Mouse (Mus musculus): ENCODE data around the gene Fam129c.

The Fam129c gene

DNA sequence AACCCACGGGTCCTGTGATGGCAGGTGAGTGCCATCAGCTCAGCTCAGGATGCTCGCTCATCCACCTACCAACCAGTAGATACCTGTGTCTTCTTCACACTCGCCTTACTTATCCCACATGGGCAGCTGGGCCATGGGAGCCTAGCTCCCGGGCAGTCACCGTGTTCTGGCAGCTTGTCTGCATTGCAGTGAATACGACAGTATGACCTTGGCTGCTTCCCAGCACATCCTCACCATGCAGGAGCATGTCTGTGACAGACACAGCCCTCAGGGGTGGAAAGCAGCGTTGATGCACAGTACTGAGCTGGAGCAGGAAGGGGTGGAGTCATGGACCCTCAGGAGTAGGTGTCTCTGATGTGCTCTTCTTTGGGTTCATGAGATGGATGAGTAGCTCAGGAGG lies 23.0 kb upstream of the Fam129c start:
- DNase-seq (ENCODE audit: low spot score in 2 of 2), result no peak

DNA sequence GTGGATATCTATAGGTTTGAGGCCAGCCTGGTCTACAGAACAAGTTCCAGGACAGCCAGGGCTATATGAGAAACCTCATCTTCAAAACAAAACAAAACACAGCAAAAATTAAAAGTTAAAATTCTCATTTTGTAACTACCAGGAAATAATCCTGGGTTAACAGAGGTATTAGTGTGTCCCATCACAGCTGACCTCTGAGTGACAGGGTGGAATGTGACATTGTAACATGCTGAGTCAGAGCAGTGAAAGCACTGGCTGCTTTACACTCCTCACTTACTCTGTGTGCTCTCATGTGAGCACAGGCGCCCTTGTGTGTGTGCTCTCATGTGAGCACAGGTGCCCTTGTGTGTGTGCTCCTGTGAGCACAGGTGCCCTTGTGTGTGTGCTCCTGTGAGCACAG lies 22.4 kb upstream of the Fam129c start:
- no peak for DNase-seq (ENCODE audit: low spot score in 2 of 2)

DNA sequence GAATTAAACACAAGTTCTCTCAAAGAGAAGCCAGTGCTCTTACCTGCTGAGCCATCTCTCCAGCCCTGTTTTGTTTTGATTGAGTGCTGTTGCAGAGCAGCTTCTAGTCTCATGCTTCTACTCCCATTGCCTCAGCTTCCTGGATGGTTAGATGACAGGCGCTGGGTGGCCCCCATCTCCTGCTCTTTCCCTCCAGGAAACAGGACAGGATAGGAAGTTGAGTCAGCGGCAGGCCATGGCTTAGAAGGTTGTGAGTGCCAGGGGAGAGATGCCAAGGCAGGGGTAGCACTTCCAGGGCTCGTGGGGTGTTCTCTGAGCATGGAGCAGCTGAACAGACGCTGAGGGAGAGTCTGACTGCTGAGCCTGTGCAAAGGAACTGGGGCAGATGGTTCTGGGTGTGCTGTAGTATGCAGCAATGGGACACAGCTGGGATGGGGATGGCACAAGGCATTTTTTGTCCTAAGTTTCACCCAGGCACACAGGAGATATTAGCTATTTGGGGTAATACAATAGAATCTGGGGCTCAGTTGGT lies 19.5 kb upstream of the Fam129c start:
- no peak for DNase-seq (ENCODE audit: low spot score in 2 of 2)

DNA sequence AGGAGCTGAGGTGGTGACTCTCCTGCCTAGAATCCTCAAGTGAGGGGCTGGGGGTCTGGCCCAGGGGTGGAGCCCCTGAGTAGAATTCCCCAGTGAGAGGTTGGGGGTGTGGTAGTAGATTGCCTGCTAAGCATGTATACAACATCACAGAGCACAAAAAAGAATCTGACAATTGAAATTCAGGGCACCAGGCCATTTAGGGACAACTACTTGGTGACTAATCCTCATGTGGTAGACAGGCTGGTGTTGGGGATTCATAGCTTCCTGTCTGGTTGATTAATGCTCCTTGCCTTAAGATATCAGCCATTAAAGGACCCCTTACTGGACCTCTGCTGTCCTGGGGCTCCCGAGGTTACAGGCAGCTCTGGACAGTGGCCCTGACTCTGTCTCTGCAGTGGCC lies 18.4 kb upstream of the Fam129c start:
- no peak for DNase-seq (ENCODE audit: low spot score in 2 of 2)

DNA sequence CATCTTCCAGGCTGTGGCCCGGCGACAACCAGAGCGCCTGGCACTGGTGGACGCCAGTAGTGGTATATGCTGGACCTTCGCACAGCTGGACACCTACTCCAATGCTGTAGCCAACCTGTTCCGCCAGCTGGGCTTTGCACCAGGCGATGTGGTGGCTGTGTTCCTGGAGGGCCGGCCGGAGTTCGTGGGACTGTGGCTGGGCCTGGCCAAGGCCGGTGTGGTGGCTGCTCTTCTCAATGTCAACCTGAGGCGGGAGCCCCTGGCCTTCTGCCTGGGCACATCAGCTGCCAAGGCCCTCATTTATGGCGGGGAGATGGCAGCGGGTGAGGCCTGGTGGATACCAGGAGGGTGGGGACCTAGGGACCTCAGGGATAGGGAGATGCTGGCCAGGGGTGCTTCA lies 18.0 kb upstream of the Fam129c start:
- no peak for DNase-seq (ENCODE audit: low spot score in 2 of 2)

DNA sequence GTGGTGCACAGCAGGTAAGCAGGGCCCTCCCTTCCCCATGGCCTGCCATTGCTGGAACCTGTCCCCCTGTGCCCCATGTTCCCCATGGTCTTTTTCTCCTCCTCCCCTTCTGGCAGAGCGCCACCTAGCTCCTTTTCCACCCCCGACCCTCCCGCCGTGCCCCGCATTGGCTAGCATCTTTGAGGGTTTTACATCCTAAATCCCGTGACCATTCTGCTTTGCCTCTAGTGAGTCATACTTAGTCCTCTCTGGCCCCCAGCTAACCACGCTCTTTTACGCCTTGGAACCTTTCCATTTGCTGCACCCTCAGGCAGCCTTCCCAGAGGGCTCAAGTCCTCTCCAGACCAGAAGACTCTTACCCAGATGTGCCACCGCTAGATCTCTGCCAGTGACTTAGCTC lies 17.2 kb upstream of the Fam129c start:
- no peak for DNase-seq (ENCODE audit: low spot score in 2 of 2)

DNA sequence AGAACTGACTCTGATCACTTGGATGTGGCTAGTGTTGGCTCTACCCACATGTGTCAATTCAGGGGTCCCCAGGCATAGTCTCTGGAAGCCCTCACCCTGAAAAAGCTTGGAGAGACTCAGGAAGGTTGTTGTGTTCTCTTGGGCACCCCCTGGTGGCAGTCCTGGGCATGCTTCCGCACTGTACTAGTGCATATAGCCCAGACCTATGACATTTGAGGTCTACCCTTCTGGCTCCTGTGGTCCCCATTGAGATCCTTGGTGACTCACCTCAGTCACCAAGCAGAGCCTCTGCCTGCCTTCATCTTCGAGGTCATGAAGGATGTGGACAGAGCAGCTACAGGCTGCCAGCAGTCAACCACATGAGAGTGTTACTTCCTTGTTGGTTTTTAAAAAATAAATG lies 10.6 kb upstream of the Fam129c start:
- peak; percentile 54 to 82 for DNase-seq (ENCODE audit: low spot score in 2 of 2)

DNA sequence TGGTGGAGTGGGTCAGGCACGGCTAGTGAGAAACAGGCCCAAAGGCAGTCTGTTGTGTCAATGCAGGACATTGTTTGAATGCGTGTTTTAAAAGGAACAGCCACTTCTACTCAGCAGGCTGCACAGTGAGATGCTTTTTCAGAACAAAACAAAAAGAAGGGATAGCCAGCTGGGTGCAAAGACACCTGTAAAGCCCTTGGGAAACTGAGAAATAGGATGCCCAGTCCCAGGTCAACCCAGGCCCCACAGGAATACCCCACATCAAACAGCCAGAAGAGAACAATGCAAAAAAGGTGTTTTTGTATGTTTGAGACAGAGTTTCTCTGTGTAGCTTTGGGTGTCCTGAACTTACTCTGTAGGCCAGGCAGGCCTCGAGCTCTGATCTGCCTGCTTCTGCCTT lies 8.7 kb upstream of the Fam129c start:
- no peak for DNase-seq (ENCODE audit: low spot score in 2 of 2)

DNA sequence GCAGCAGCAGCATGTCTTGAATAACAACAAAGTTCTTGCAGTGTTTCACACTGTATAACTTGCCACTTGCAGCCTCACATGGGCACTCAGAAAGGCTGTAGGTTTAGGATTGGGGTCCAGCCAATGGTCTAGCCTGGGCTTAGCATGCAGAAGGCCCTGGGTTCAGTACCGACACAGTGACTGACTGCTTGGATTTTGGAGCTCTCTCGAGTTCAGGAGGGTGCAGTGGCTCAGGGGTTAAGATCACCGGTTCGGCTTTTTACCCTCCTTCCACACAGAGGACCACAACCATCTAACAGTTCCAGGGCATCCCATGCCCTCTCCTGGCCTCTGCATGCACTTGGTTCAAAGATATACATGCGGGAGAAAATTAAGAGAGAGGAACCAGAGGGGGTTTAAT lies 6.4 kb upstream of the Fam129c start:
- DNase-seq (ENCODE audit: low spot score in 2 of 2), result no peak

DNA sequence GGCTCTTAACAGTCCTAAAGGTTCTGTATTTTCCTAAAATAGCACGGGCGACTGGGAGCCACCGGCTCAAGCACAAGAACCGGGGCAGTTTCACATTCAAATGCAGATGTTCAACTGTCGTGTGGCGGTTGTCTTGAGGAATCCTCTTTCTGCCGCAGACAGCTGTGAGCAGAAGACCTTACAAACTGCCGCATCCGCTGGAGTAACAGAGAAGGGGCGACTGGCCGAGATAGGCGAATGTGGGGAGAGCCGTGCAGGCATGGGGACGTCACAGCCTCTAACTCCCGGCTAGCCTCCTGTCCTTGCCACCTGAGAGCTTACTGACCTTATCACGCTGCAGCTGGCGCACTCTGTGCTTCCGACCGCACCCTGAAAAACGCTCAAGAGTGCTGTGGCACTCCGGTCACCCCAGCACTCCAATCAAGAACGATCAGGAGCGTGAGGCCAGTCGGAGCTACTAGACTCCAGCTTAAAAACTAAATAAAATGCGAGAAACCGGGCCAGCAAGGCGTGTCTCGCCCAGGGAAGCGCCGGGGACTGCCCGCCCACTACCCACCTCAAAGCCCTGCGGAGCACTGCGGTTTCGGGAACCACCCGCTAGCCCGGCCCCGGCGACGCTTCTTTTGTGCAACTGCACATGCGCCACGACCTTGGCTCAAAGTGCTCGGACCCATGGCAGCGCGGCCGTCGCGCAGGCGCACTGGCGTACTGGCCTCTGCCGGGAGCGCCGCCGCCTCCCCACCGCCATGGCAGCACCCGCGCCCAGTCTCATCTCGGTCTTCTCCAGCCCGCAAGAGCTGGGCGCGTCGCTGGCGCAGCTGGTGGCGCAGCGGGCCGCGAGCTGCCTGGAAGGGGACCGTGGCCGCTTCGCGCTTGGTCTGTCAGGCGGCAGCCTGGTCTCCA lies 5.7 kb upstream of the Fam129c start, which contains the start of gene Pgls:
Gene Pgls, plus strand, starts transcription at position 706 of the 903 bp plus-strand sequence.
- DNase-seq (ENCODE audit: low spot score in 2 of 2), result peak; percentile 92 to 96

DNA sequence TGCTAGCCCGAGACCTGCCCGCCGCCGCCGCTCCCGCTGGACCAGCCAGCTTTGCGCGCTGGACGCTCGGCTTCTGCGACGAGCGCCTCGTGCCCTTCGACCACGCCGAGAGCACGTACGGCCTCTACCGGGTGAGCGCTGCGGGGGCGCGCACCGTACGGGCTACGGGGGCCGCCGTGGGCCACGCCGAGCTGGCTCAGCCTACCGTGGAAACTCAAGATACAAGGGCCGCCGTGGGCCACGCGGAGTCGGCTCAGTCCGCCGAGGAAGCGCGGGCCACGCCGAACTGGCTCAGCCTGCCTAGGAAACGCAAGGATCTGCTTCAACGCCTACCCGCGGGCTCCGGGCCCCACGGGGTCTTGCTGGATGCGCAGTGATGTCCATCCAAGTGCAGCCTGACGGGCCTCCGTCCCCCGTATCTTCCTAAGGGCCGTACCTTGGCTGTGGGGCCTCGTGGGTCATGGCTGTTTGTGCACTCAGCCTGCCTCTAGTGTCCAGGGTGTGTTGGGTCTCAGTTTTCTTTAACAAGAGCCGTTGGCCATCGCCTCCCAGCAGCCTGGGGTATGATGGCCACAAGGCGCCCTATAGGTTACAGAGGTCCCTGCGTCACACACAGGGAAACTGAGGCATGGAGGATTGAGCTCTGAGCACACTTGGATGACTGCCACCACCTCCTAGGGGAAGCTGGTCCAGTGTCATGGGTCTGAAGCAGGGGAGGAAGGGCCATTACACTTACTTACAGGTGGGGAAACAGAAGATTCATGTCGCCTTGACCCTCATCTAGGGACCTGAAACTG lies 4.9 kb upstream of the Fam129c start:
- peak; percentile 72 to 87 for DNase-seq (ENCODE audit: low spot score in 2 of 2)

DNA sequence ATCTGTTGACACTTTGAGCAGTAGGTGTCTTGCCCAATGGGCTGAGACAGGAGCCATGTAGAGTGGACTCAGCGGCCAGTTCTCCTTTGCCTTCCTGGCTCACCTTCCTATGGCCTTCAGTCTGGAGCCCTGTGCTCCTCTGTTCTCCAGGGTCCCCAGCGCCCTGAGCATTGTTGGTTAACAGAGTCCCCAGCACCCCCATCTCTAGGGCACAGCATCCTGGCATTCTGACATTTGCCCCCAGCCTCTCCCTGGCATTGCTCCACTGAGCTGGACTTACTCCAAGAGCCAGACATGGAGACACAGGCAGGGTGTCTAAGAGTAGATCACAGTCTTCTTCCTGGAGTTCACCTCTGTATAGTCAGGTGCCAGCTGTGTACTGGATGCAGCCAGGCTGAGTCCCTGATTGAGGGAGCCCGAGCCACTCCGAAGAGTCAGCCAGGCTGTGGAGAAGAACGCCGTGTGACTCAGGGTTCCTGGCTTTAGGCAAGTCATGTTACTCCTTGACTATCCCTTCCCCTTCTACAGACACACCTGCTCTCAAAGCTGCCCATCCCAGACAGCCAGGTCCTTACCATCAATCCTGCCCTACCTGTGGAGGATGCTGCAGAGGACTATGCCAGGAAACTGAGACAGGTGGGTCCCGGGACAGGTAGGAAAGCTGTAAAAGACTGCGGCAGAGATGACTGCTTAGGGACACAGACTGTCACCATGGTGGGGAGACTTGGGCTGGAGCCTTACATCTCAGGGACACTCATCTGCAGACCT lies 3.7 kb upstream of the Fam129c start:
- DNase-seq (ENCODE audit: low spot score in 2 of 2), result no peak

DNA sequence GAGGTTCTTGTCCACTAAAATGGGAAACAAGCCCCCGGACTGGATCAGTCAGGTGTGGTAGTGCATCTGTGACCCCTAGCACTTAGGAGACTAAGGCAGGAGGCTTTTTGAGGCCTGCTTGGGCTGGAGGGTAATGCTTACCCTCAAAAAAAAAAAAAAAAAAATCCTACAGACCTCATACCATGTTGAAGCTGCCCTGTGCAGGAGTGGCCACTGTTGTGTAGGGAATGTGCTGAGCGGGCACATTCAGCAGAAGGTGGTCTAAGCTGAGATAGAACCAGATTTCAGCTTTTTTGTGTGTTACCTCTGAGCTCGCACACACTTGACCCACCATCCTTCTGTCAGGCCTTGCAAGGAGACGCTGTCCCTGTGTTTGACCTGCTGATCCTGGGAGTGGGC lies 3.1 kb upstream of the Fam129c start:
- no peak for DNase-seq (ENCODE audit: low spot score in 2 of 2)

DNA sequence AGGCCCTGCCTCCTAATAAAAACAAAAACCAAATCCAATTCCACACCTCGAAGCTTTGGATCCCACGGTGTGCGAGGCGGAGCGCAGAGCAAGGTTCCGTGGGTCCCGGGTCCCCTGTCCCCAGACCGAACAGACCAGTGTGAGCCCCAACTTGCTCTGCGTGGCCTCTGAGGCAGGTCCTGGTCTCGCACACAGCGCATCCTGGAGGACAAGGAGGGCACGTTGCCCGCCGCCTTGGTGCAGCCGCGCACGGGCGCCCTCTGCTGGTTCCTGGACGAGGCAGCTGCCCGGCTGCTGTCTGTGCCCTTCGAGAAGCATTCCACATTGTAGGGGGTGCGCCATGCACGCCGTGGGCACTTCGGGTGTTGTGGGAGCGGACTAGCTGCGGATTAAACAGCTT lies 1.6 kb upstream of the Fam129c start:
- DNase-seq (ENCODE audit: low spot score in 2 of 2), result peak; percentile 89 to 98

DNA sequence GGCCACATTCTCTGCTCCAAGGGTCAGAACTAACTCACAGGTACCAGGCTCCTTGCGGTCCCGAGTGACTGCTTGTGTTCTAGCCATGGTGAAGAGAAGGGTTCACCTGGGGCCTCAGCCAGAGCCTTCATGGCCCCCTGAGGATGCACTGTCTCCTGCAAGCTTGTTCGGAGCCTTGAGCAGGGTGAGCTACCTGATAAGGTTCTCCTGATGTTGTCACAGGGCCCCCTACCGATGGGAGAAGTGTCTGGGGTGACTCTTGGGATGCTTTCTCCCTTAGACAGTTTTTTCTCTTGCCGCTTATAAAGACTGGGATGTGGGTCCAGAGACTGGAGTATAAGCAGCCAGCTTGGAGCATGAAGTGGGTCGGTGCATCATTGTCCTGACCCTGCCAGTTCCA lies 1.1 kb upstream of the Fam129c start:
- no peak for DNase-seq (ENCODE audit: low spot score in 2 of 2)

DNA sequence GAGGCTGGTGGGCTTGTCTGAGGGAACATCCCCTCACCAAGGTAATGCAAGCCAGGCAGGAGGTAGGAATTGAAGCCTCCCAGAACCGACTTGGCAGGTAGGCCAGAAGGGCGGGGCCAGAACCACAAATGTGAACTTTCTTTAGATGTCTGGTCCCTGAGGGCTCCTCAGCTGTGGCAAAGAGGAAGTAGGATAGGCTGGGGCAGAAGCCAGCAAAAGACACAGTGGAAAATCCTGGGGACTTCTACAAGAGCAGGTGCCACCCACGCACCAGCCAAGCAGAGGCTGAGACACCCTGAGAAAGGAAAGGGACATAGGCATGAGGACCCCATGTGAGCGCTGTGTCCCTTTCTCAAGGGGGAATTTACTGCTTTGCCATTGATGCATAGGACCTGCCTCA lies 650 bp upstream of the Fam129c start:
- peak in 1 of 2 experiments; percentile 55 for DNase-seq (ENCODE audit: low spot score in 2 of 2)

DNA sequence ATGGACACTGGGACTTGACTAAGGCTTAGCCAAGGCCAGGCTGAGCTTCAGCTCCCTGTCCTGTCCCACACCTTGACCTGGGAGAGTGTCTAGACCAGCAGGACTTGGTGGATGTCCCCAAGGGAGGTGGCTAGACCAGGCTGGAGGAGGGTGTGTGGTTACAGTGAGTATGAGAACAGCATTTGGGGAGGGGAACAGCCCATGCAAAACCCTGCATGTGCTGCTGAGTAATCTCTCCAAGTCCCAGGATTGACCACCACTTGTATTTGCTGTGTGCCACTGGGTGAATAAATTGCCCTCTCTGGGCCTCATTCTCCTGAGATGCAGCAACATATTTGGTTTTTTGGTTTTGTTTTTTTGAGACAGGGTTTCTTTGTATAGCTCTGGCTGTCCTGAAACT lies 927 bp downstream of the Fam129c start:
- no peak for DNase-seq (ENCODE audit: low spot score in 2 of 2)

DNA sequence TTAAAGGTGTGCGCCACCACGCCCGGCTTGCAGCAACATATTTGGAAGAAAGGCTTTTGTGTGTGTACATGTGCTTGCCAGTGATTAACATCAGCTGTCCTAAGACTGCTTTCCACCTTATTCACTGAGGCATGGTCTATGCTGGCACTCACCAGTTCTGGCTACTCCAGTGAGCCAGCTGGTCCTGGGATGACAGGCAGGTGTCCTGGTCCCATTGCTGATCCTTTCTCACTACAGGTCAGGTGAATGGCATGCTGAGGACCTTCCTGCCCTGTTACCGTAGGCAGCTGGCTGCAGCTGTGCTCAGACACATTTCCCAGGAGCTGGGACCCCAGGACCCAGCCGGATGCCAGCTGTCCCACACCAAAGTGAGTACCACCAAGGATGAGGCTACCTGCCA lies 1.4 kb downstream of the Fam129c start:
- DNase-seq (ENCODE audit: low spot score in 2 of 2), result no peak

DNA sequence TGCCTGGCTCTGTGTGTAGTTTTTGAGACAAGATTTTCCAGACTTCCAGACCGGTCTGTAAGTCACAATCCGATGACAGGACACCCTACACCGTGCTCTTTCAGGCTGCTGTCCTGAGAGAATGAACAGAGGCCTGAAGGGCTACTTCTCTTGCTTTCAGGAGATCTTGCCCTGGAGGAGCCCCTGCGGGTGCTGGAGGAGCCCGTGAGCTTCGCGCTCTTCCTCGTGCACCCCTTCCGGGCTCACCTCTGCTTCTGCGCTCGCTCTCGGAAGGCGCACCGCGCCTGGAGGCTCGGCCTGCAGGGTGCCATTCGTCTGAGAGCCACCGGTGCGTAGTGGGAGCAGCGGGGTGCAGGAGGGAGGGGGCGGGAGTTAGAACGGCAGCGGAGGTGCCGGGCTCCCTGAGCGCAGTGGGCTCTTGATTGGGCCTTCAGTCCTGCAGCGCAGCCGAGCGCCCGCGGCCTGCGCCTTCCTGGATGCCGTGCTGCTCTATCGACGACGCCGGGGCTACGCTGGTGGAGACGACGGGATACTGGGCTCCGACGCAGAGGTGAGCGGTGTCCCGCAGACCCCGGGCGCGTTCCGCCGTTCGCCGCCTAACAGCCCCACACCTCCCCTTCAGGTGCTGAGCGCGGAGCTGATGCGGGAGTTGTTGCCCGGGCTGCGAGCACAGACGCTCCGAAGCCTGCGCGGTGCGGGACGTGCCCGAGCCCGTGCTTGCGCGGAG lies 4.7 kb downstream of the Fam129c start:
- no peak for DNase-seq (ENCODE audit: low spot score in 2 of 2)

DNA sequence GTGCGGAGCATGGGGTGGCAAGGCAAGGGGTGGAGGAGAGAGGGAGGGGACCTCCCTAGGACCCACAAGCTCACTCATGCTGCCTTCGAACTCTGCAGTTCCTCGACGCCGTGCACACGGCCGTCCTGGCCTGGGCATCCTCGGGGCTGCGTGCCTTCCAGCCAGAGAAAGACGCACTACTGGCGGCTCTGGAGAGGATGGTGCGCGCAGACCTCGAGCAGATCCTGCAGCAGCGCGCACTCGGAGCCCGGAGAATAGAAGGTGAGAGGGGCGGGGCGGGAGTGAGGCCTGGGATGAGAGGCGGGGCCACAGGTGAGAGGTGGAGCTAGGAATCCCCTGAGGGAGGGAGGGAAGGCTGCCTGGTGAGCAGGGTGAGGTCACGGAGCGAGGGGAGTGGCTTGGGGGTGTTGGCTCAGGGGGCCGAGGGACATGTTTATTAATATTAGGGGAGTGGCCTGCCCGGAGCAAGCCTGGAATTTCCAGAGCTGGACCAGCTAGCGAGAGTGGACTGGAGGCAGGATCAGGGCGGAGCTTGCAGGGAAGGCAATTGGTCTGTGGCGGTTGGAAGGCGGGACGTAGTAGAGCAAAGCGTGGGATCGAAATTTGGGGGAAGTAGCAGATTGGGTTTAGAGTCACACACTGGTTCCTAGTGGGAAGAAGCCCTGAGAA lies 5.4 kb downstream of the Fam129c start:
- no peak for DNase-seq (ENCODE audit: low spot score in 2 of 2)

DNA sequence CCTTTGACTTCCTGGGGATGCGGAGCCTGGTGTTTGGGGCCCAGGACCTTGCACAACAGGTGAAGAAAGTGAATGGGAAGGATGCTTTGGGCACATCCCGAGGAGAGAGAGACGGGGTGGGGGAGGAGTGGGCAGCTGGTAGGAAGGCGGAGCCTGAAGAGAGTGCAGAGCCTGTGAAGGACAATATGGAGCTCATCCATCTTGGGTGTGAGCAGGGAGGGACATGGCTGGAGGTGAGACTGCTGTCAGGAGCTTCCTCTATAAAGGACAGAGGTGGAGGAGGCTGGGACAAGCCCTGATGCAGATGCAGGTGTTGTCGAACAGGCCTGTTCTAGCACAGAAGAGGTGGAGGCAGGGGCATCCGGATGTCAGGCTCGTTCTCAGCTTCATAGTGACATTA lies 6.6 kb downstream of the Fam129c start:
- DNase-seq (ENCODE audit: low spot score in 2 of 2), result no peak
